Mouse (Mus musculus) E14TG2a.4 (cell line): ENCODE data around the gene 4930503B20Rik.

Experiments
- H3K27me3 ChIP-seq: 2 replicates; pipeline ENCODE4 v1.6.1; 2014; ENCODE audit warnings: low read length, control low read depth; ENCODE audit not compliant: insufficient read depth
- H3K36me3 ChIP-seq: 2 replicates; pipeline ENCODE4 v1.6.1; 2014; ENCODE audit warnings: low read length, control low read depth; ENCODE audit not compliant: insufficient read depth
- H3K4me1 ChIP-seq: replicated peaks from 2 replicates; pipeline ENCODE4 v1.6.1; 2014; ENCODE audit warnings: low read depth, low read length, control low read depth
- H3K4me3 ChIP-seq: replicated peaks from 2 replicates; pipeline ENCODE4 v1.5.1; 2014; ENCODE audit warnings: mild to moderate bottlenecking, low read length
- H3K9me3 ChIP-seq: 2 replicates; pipeline ENCODE4 v1.6.1; 2014; ENCODE audit warnings: low read length, control low read depth
- CTCF ChIP-seq: conservative IDR thresholded peaks from 2 replicates; pipeline ENCODE4 v1.5.1; 2014; ENCODE audit warnings: low read length
- NANOG ChIP-seq: IDR thresholded peaks from 2 replicates; pipeline ENCODE4 v1.6.1; 2014; ENCODE audit warnings: borderline replicate concordance, low read length, mixed read lengths
- POU5F1 ChIP-seq: IDR thresholded peaks from 2 replicates; pipeline ENCODE4 v1.6.1; 2014; ENCODE audit warnings: low read length, borderline replicate concordance

Gene 4930503B20Rik

GRCm38 (mm10) chr3:146632506-146632905 lies 18.6 kb downstream of the 4930503B20Rik start:
- Histone ChIP-seq H3K4me1 (no peaks in the 10 kb centered on the region), H3K36me3 (no peaks in the 10 kb centered on the region), H3K27me3 (no peaks in the 10 kb centered on the region), H3K4me3 (no peak overlapping the region), H3K9me3 (peaks cover 8% of the 10 kb centered on the region; the same call in 1 of the 2 replicates)
- TF ChIP-seq CTCF, result no peak
- no peak for TF ChIP-seq NANOG
- no peak for TF ChIP-seq POU5F1

- Histone ChIP-seq H3K4me3 (no peak overlapping the region), H3K4me1 (no peaks in the 10 kb centered on the region), H3K27me3 (no peaks in the 10 kb centered on the region), H3K36me3 (no peaks in the 10 kb centered on the region), H3K9me3 (no peaks in the 10 kb centered on the region)
- TF ChIP-seq POU5F1, result no peak
- no peak for TF ChIP-seq CTCF
- TF ChIP-seq NANOG, result no peak
Observed at GRCm38 (mm10) chr3:146628227-146628982, 22.7 kb downstream of the 4930503B20Rik start.

GRCm38 (mm10) chr3:146625766-146626165 lies 25.4 kb downstream of the 4930503B20Rik start:
- Histone ChIP-seq H3K4me1 (no peaks in the 10 kb centered on the region), H3K4me3 (no peak overlapping the region), H3K27me3 (no peaks in the 10 kb centered on the region), H3K9me3 (no peaks in the 10 kb centered on the region), H3K36me3 (no peaks in the 10 kb centered on the region)
- TF ChIP-seq CTCF (no peak), NANOG (no peak), POU5F1 (no peak)

GRCm38 (mm10) chr3:146621966-146622365 lies 29.2 kb downstream of the 4930503B20Rik start:
- no peaks in the 10 kb centered on the region for H3K27me3 ChIP-seq
- H3K4me1 ChIP-seq, result no peaks in the 10 kb centered on the region
- H3K36me3 ChIP-seq, result no peaks in the 10 kb centered on the region
- no peak overlapping the region for H3K4me3 ChIP-seq
- no peaks in the 10 kb centered on the region for H3K9me3 ChIP-seq
- no peak for TF ChIP-seq POU5F1
- no peak for TF ChIP-seq CTCF

GRCm38 (mm10) chr3:146620555-146621249 lies 30.4 kb downstream of the 4930503B20Rik start:
- no peaks in the 10 kb centered on the region for H3K9me3 ChIP-seq
- H3K4me3 ChIP-seq, result no peak overlapping the region
- H3K4me1 ChIP-seq, result no peaks in the 10 kb centered on the region
- no peaks in the 10 kb centered on the region for H3K36me3 ChIP-seq
- H3K27me3 ChIP-seq, result no peaks in the 10 kb centered on the region
- TF ChIP-seq NANOG (no peak), POU5F1 (no peak), CTCF (no peak)

GRCm38 (mm10) chr3:146620101-146620500 lies 31.0 kb downstream of the 4930503B20Rik start:
- H3K4me1 ChIP-seq, result no peaks in the 10 kb centered on the region
- no peaks in the 10 kb centered on the region for H3K36me3 ChIP-seq
- H3K27me3 ChIP-seq, result no peaks in the 10 kb centered on the region
- no peak overlapping the region for H3K4me3 ChIP-seq
- no peaks in the 10 kb centered on the region for H3K9me3 ChIP-seq
- TF ChIP-seq POU5F1 (no peak), CTCF (no peak), NANOG (no peak)

GRCm38 (mm10) chr3:146618357-146618756 lies 32.8 kb downstream of the 4930503B20Rik start:
- no peaks in the 10 kb centered on the region for H3K27me3 ChIP-seq
- no peaks in the 10 kb centered on the region for H3K9me3 ChIP-seq
- H3K36me3 ChIP-seq, result no peaks in the 10 kb centered on the region
- H3K4me3 ChIP-seq, result no peak overlapping the region
- TF ChIP-seq NANOG, result no peak
- TF ChIP-seq CTCF, result no peak
- no peak for TF ChIP-seq POU5F1
- H3K4me1 ChIP-seq, result no peaks in the 10 kb centered on the region

GRCm38 (mm10) chr3:146617946-146618345 lies 33.2 kb downstream of the 4930503B20Rik start:
- no peaks in the 10 kb centered on the region for H3K36me3 ChIP-seq
- H3K4me3 ChIP-seq, result no peak overlapping the region
- H3K4me1 ChIP-seq, result no peaks in the 10 kb centered on the region
- H3K27me3 ChIP-seq, result no peaks in the 10 kb centered on the region
- TF ChIP-seq CTCF (no peak), NANOG (no peak), POU5F1 (no peak)
- H3K9me3 ChIP-seq, result no peaks in the 10 kb centered on the region
